Mouse (Mus musculus) embryonic facial prominence, embryonic 14.5 days (tissue): ENCODE measurements around the gene Arhgef17. TPM values are rescaled to one million over a fixed set of nuclear protein-coding genes. Genes with fewer than 3 reads are reported as not detected.

Experiments
- microRNA-seq: library from miRNA; unstranded; fragments of <30 nt; microRNA quantifications from one replicate; pipeline ENCODE4, GENCODE M21; 2016; ENCODE audit warnings: borderline number of aligned reads
- polyA plus RNA-seq: library from polyadenylated mRNA; unstranded; fragments of >200 nt; fragmentation: Nextera tagmentation; extraction: Ambion mirVana; gene quantifications from 2 replicates; pipeline ENCODE4 v1.2.1, GENCODE M21; 2014

The Arhgef17 gene
- polyA plus RNA-seq, 1 experiment from 2014 or later = 16.8 TPM

Small RNA genes within 50 kb of the gene (microRNA-seq; reads per million reads assigned to microRNA genes)
- 110 reads per million, percentile 53 among the genes with 10 or more reads in this experiment for gene Mir3102

Other genes starting within 250 kb of the Arhgef17 start
- gene Fam168a, start 225.5 kb downstream of the Arhgef17 start, polyA plus RNA-seq = 42.3 and 44.6 TPM in 2 replicates
- 4.1 and 4.6 TPM in 2 replicates for gene Relt, start 68.7 kb downstream of the Arhgef17 start, polyA plus RNA-seq
- gene P2ry6, start 42.5 kb upstream of the Arhgef17 start, polyA plus RNA-seq = 6.9 and 7.3 TPM in 2 replicates
- gene P2ry2, start 80.8 kb upstream of the Arhgef17 start, polyA plus RNA-seq = 2.0 and 2.3 TPM in 2 replicates
- 20.7 and 23.9 TPM in 2 replicates for gene Fchsd2, start 160.8 kb upstream of the Arhgef17 start, polyA plus RNA-seq